Mouse (Mus musculus) retina, postnatal 1 day (tissue): ENCODE results near the gene Farsa.
"Not testable (repeated sequence)": the region's sequence is repeated elsewhere in the genome, so short reads cannot be mapped to it uniquely, and the experiment has no call there.

Source experiments
- DNase-seq: peaks from one replicate; pipeline ENCODE4 v3.0.0-alpha.2; 2012

Gene Farsa

DNA sequence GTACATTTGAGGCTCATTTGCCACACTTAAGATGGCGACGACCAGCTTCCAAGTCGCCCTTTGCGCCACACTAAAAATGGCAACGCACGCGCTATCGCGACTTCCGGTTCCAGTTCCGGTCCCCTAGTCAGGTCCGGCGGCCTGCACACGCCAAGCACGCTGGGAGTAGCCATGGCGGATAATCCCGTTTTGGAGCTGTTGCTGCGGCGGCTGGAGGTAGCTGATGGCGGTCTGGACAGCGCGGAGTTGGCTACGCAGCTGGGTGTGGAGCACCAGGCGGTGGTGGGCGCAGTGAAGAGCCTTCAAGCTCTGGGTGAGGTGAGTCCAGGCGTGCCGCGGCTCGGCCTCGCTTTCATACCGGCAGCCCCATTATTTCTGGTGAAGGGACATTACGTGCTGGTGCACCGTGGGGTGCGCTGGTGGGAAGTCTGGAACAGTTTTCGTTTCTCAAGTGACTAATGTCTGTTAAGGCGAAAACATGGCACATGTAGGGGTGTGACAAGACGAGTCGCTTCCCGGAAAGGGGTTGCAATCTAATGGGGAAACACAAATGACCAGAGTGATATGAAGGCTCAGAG lies at the start of gene Farsa:
Gene Farsa, plus strand, starts transcription at position 126 of the 578 bp plus-strand sequence.
- DNase-seq = peak; percentile 97

DNA sequence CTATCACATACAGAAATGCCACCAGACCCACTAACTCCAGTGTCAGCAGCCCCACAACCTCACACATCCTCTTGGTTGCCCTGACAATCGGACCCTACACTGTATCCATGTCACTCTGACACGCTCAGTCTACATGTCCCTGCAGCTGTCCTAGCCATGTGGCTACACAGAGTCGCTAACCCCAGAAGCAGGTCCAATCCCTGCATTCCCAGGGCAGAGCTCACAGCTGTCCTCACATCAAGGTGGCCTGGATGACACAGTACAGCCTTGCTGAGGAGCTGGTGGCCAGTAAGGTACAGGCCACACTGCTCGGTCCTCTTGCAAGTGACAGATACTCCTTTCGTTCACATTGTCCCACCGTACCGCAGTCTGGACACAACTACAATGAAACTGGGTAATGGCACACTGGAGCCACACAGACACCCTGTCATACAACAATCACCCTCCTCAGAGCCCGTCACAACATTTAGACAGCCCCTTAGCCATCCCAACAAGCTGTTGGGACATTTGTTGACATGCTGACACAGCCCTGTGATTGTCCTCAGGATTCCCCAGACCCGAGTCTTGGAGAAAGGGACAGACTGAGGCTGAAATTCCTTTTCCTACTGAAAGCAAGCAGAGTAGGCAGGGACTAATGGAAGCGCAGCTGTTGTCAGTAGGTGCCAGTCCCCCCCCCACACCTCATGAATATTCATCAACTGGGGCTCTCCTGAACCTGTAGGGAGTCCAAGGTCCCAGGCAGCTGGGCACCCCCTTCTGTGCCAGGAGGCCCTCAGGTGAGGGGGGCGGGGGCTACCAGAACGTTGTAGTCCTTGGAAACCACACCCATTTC lies 47.5 kb upstream of the Farsa start:
- DNase-seq = no peak

DNA sequence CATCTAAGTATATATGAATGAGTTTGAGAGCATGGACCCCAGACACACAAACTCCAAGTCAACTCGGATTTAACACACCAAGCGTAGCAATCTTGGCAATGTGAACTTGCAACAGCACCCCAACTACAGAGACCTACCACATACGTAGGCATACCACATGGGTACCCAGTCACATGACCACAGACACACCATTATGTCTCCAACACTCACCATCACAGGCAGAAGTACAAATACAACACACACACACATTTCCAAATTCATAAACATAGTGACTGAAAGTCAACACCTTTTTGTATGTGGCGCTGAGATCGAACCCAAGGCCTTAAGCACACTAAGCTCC lies 46.9 kb upstream of the Farsa start:
- DNase-seq = no peak

DNA sequence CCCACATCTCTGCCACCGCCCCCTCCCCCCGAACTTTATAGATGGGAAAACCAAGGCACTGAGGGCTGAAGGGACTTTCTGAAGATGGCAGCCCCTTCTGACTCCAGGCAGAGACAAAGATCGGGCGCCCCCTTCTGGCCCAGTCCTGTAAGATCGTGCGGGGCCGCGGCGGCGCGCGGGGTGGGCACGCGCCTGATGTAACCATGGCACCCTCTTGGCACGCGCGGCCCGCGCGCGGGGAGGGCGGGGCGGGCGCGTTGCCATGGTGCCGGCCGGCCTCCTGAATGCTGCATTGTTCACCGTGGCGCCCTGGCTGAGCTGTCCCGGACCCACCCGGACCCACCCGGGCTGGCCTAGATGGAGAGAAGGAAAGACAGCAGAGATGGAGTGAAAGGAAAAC lies 45.9 kb upstream of the Farsa start:
- DNase-seq = peak; percentile 96

DNA sequence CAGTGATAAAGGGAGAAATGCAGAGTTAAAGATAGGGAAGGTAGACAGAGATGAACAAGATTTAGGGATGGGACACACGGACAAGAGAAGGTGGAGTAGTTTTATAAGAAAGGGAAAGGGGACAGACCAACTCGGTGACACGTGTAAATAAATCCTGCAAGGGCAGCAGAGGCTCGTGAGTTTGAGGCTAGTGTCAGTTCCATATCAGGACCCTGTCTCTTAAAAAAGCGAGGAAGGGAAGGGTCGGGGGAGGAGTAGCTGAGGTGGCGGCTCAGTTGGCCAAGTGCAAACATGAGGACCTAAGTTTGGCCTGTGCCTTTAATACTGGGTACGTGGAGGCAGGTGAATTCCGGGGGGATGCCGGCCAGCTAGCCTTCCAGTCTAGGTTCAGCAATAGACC lies 45.5 kb upstream of the Farsa start:
- DNase-seq = no peak

DNA sequence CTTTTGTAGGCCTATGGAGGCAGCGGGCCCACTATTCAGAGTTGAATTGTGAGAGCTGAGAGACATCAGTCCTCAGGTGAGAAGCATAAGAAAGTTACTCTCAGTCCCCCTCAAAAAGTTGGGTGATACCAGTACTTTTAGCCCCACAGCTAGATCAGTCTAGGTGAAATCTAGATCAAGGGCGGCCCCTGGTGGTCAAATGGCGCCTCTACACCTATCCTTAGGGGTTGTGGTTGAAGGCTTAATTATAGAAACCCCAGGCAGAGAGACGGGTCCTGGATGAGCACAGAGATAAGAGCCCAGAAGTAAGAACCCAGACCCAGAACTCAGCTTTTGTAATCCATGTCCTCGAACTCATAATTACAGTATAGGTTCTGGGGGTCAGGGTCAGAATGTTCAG lies 43.7 kb upstream of the Farsa start:
- DNase-seq = peak; percentile 87

DNA sequence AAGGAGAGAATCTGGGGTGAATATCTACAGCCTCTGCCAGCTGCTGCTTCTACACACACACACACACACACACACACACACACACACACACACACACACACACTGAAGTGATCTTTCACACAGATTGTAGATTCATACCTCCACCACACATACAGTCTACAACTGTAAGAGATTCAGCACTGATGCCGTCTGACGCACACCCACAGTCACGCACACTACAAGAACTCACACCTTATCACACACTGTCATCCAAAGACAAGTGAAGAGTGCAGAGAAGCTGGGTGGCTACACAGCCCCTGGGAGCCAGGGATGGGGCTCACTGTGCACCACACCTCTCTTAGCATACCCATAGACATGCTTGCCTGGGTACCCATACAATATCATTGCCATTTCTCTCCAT lies 43.0 kb upstream of the Farsa start:
- no peak for DNase-seq

DNA sequence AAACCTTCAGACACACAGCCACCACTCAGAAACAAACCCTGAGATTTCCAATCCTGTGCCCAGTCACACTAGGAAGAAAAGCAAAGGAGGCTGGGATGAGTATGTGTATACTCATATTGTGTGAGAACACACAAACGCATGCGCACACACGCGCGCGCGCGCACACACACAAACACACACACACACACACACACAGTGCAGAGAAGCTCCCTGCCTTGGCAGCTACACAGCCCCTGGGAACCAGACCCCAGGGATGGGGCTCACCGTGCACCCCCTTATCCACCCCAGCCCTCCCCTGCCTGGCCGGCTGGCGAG lies 42.6 kb upstream of the Farsa start:
- no peak for DNase-seq

DNA sequence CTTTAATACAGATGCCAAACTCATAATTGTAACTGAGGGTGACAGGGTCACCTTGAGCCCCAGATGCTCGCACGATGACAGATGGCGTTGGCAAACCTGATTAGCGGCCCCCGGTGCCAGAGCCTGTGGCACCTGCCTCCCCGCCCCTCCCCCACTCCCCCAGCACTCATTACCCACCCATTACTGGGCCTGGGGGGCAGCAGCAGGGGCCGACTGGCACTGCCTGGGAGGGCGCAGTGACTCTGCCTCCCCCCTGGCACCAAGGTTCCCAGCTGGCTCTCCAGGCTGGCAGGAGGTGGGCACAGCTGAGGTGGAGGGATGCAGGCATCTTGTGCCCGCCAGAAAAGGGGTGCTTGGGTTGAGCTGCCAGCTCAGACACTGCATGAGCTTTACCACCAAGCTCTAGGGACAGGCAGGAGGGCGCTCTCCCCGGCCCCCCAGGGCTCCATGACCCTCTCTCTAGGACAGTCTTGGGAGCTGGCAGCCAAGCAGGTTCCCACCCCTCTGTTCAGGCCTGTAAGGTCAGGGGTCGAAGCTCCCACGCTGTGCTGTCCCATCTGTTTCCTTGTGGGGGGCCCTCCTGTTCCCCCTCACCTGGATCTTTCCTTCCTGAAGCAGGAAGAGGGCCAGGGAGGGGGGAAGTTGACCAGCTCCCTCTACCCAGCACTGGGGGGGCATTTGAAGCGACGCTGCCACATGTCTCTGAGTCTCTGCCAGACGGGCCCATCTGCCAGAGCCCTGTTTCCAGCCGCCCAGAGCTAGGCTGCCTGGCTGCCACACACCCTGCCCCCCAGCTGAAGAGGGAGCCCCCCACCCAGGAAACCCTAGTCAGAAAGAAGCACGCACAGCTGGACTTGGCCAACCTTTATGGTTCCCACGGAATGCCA lies 42.0 kb upstream of the Farsa start:
- DNase-seq = peak; percentile 83

DNA sequence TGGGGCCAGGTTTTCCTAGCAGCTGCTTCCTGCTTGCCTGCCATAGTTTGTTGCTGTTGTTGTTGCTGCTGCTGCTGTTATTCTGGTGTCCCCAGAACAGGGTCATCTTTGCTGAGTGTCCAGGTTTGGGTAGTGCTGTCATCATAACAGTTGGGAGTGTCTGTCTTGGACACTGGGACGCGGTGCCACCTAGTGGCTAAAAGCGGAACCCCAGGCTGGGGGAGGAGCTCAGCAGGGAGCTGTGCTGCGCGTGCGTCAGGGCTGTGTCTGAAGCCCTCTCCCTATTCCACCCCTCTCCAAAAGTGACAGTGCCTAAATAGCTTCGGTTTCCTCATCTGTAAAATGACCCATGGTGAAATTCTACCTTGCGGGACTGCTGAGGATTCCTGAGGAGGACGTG lies 41.2 kb upstream of the Farsa start:
- DNase-seq = peak; percentile 94

DNA sequence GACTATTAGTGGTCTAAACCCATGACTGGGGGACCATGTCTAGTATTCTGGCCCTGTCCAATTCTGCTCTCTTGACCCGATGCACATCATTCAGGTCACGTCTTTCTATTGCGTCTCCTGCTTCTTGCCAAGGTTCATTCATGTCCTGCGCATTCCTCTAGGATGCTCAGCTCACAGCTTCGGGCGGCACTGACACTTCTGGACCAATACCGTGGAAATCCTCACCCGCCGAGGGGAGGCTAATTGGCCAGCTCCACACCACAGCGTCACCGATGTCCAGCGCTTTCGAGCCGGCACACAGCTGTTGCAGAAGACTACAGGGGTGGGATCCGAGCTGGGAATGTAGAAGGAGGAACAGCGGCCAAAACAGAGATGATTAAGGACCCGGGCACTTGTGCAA lies 40.7 kb upstream of the Farsa start:
- DNase-seq = no peak

DNA sequence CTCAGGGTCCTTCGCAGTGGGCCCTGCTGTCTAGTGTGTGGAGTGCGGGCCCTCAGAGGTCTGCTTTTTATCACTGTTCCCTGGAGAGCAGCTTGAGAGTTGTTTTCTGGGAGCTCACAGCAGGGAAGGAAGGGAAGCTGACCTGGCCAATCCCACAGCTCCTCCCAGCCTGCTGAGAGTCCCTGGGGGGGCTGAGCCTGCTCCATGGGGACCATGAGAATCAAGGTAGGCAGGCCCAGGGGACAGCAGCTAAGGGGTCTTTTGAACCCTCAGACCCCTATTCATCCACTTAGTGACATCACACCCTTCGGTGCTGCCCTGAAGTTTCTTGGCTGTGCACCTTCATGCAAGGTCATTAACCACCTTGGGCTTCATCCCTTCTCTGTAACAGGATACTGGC lies 34.1 kb upstream of the Farsa start, which contains the start of gene Dand5:
Gene Dand5, minus strand, starts transcription at position 101 of the 400 bp plus-strand sequence.
- DNase-seq = no peak

DNA sequence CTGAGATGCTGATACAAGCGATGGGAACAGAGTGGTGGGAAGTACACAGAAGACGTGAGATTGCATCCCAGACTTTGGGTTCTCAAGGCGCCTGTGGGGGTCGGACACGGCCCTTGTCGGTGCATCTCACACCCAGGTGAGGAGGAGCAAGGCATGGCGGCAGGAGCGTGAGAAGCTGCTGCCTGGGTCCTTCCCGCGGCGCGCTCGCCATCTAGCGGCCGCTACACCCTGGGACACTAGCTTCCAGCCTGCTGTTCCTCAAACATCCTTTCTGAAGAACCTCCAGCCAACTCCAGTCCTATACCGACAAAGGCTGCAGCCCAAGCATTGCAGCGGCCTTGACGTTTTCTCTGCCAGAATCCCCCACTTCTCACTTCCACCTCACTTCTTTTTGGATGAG lies 33.1 kb upstream of the Farsa start:
- peak; percentile 81 for DNase-seq

DNA sequence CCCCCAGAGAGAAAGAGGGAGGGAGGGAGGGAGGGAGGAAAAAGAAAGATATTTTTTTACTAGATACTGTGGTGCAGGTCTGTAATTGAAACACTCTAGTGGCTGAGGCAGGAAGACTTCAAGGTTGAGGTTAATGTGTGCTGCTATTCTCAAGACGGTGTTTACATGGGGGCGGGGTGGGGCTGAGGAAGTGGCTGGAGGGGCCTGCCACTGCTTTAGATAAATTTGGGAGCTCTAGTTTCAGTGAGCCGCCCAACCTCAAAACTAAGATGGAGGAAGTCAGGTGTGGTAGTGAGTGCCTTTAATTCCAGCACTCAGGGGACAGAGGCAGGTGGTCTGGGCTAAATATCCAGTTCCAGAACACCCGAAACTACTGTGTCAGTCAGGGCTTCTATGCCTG lies 31.2 kb upstream of the Farsa start:
- DNase-seq = no peak

DNA sequence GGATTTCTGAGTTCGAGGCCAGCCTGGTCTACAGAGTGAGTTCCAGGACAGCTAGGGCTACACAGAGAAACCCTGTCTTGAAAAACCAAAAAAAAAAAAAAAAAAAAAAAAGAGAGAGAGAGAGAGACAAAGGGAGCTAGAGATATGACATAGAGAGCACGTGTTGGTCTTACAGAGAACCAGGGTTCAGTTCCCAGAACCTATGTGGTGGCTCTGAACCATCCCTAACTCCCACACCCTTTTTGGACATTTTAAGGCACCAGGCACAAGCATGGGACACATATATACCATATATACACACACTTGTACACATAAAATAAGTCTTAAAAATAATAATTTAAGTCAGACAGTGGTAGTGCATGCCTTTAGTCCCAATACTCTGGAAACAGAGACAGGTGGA lies 30.3 kb upstream of the Farsa start:
- DNase-seq = not testable (repeated sequence)

DNA sequence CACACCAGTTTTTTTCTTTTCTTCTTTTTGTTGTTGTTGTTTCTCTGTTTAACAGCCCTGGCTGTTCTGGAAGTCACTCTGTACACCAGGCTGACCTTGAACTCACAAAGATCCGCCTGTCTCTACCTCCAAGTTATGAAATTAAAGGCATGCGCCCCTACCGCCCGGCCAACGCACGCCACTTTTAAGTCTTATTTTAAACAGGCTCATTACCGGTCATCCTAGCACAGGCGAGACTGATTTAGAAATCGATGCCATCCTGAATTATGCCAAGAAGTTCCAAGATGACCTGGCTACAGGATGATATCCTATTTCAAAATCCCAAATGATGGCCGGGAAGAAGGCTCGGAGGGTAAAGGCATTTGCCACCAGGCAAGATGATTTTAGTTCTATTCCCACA lies 25.3 kb upstream of the Farsa start, which contains the start of gene Gadd45gip1:
Gene Gadd45gip1, plus strand, starts transcription at position 33 of the 400 bp plus-strand sequence.
- no peak for DNase-seq

DNA sequence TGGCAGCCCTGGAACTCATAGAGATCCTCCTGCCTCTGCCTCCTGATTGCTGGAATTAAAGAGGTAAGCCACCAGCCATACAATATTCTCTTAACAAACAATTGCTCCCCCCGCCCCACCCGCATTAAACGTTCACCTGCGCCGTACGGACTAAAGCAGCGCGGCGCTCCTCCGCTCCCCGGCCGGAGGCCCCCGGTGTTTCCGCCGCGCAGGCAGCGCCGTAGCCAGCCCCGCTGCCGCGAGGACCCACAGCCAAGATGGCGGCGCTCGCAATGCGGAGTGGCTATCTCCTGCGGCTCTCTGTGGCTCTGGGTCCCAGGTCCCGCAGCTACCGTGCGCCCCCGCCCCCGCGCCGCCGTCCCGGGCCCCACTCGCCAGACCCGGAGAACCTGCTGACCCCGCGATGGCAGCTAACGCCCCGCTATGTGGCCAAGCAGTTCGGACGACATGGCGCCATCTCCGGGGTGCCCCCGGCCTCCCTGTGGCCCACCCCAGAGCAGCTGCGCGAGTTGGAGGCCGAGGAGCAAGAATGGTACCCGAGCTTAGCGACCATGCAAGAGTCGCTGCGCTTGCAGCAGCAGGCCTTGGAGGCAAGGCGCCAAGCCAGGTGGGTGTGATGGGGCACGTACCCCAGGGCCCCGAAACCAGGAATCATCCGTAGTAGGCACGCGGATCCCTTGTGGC lies 24.6 kb upstream of the Farsa start:
- DNase-seq = peak; percentile 86

DNA sequence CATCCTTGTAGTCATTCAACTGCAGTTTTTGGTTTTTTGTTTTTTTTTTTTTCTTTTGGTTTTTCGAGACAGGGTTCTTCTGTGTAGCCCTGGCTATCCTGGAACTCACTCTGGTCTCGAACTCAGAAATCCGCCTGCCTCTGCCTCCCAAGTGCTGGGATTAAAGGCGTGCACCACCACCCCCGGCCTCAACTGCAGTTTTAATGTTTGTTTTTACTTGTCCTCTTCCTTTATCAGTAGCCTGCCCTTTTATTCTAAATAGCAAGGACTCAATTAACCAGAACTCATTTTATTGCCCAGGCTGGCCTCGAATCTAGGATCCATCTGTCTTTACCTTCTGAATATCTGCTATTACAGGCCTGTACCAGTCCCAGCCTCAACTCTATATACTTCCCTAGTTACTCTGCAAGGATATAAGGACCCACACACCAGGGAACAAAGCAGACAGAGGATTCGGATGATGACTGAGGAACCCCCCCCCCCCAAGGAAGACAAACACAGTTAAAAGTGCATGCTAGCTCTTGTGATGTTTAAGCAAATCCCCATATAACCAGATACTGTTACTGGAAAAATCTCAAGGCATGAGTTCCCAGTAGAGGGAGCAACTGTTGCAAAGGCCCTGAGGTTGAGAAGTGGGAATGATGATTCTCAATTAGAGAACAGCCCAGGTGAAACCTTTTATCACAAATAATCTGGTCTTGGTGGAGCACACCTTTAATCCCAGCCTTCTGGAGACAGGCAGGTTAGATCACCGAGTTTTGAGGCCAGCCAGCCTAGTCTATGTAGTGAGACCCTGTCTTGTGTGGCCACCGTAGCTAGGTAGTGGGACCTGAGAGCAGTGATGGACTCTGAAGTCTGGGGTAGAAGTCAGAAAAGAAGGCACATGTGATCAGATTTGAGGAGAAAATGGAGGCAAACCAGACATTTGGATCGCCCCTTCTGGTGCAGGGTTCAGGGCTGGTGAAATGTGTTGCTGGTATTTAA lies 23.7 kb upstream of the Farsa start:
- DNase-seq = no peak

DNA sequence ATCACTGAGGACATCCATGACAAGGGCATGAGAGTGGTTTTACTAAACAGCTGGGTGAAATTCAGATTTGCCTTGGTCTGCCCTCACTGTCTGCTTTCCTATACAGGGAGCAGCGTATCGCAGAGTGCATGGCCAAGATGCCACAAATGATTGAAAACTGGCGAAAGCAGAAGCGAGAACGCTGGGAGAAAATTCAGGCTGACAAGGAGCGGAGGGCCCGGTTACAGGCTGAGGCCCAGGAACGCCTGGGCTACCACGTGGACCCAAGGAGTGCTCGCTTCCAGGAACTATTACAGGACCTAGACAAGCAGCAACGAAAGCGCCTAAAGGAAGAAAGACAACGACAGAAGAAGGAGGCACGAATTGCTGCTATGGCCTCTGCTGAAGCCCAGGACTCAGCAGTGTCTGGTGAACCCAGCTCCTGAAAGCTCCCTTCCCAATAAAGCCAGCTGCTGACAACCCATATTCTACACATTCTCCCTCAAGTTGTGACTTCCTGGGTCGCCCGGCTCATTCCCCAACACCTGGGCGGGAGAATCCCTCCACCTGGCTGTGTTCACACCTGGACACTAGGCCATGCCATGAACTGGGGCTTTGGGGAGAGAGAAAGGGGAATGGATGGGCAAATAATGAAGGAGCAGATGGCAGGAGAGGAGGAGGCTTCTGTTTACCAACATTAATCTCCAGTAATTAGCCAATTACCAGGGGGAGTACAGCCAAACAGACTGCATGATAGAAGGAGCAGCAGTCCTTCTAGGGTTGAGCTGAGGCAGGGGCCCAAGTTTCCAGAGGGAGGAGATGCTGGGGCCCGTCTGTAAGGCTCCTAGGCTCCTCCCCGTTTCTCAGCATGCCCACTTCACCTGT lies 22.6 kb upstream of the Farsa start:
- DNase-seq = peak; percentile 83
